Mouse (Mus musculus): Measurements from ENCODE around the gene Pnp. TPM values are rescaled to one million over a fixed set of nuclear protein-coding genes. Genes with fewer than 3 reads are reported as not detected.
A peak's percentile ranks its signal among the peaks of the same experiment; 100 is the strongest.
"Not testable (repeated sequence)": the region's sequence is repeated elsewhere in the genome, so short reads cannot be mapped to it uniquely, and the experiment has no call there.

Gene Pnp
- total RNA-seq, 2 experiments from 2014 or later: 13.0 to 17.4 TPM

DNA sequence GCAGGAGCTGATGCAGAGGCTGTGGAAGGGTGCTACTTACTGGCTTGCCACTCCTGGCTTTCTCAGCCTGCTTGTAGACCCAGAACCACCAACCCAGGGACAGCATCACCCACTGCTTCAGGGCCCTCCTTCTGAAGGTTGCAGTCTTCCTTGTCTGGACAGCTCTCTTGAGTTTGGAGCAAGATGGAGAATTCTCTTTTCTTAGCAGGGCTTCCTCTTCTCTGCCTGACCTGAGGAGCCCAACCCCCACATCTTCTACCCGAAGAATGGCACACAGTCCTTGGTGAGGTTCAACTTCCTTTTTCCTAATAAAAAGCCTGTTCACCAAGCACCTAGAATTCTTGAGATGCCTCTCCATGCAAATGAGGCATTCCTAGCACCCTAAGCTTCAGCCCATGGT lies 39.9 kb downstream of the Pnp start:
- no peak for DNase-seq (ENCODE audit: extremely low spot score in 1 of 2, low spot score in 1 of 2)

DNA sequence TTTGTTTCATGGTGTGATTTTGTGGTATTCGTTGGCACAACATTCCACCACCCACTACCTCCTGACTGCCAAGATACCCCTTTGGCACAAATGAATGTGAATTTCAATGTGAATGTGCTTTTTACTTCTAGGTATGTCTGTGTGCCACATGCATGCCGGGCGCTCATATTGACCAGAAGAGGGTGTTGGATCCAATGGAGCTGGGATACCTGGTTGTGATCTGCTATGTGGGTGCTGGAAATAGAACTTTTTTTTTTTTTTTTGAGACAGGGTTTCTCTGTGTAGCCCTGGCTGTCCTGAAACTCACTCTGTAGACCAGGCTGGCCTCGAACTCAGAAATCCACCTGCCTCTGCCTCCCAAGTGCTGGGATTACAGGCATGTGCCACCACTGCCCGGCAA lies 42.2 kb downstream of the Pnp start:
- not testable (repeated sequence) for DNase-seq (ENCODE audit: extremely low spot score in 1 of 2, low spot score in 1 of 2)

DNA sequence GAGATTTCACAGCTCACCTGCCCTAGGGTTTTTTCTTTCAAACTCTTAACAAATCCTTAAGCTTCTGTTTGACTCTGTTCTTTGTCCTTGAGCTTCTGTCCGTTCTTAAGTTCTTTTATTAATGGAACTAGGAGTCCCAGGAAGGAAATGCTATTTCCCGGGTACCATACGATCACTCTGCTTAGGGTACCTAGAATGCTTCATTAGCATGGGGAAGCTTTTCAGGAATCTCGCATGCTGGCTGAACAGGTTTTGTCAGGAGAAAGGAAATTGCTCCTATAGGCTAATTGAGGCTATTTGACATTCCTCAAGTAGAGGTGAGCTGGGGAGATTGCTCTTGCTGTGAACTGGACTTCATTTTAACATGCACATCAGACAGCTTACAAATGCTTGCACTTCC lies 42.8 kb downstream of the Pnp start:
- no peak for DNase-seq (ENCODE audit: extremely low spot score in 1 of 2, low spot score in 1 of 2)

DNA sequence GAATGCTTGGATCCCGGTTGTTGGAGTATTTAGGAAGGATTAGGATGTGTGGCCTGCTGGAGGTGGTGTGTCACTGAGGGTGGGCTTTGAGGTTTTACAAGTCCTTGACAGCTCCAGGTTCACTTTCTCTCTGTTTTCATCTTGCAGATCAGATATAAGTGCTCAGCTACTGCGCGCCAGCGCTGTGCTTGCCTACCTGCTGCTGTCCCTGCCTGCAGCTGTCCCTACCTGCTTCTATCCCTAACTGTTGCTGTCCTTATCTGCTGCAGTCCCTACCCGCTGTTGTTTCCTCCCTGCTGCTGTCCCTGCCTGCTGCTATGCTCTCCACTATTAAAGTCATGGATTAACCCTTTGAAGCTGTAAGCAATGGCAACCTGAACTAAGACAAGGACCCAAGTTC lies 44.1 kb downstream of the Pnp start:
- DNase-seq (ENCODE audit: extremely low spot score in 1 of 2, low spot score in 1 of 2): no peak

DNA sequence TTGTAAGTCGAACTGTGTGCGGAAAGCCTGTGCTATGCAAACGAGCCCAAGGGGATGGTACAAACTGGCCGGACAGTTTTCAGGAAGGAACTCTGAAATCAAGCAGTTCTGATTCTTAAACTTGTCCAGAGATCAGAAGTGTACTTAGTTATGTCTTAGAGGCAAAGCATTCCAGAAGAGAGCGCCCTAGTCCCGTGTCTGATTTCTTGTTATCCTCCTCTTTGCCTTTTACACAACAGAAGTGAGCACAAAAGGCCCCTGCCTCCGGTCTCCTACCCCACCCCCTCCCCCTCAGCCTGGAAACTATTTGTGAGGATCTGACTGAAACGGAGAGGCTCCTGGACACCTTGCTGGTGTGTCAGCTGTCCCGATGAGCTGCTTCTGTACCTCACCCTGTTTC lies 45.8 kb downstream of the Pnp start:
- DNase-seq (ENCODE audit: extremely low spot score in 1 of 2, low spot score in 1 of 2): no peak

DNA sequence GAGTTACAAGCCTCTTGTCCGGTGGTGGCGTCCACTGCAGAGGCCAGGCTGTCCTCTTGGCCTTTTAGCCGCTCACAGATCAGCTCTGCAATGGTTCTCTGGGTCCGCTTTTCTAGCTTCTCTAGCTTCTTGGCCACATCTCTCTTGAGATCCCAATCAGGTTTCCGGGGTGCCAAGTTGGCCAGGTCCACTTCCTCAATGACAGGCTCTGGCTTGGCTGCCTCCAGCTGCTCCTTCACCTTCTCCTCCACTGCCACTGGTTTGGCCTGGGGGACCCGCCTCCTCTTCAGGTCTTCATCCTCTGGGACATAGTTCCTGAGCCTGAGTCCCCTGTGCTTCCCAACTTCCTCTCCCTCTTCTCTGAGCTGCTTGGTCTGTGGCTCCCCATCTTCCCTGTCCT lies 47.6 kb downstream of the Pnp start:
- not testable (repeated sequence) for DNase-seq (ENCODE audit: extremely low spot score in 1 of 2, low spot score in 1 of 2)

DNA sequence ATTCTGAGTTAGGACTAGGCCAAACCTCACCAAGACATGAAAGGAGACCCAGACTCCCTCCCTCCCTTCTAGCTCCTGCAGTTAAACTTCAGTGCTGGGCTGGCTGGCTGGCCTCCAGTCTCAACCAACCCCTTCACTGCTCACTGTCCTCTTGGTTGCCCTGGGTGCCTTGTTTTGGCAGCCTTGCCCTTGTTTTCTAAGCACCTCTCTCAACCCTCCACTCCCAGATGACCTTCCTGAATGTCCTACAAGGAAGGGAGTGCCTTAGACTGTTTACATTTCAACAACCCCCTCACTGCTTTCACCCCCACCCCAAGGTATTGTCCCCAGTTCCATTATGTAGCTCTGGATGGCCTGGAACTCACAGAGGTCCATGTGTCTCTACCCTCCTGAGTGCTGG lies 48.7 kb downstream of the Pnp start:
- DNase-seq (ENCODE audit: extremely low spot score in 1 of 2, low spot score in 1 of 2): no peak

DNA sequence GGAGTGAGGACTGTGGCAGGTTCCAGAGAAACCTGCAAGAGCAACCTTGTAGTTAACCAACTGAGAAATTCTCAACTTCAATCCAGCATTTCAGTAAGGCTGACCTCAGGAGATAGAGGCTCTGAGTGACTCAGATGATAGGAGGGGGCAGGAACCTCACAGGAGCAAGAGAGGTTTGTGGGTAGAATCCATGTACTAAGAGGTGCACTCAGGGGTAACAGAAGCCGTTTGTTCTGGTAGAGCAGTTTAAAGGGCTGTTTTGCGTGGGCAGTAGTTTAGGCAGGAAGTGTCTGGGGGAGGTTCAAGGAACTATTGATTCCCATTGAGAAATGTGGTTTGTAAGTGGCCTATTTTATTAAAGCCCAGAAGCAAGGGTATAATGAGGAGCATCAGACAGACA lies 50.3 kb downstream of the Pnp start:
- no peak for DNase-seq (ENCODE audit: extremely low spot score in 1 of 2, low spot score in 1 of 2)

DNA sequence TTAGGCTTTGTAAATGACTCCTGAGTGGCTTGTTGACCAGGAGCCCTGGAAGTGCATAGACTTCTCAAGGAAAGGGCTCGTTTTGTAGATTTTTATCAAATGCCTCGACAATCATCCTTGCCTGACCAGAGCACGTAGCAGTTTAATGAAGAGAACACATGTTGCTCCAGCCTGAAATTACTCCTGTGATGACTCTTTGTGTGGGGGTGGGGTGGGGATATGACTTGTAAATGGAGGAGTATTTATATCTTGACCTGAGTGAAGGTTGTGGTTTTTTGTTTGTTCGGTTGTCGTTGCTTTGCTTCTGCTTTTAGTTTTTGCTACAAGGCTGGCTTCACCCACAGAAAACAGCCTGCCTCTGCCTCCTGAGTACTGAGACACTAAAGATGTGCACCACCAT lies 51.0 kb downstream of the Pnp start:
- no peak for DNase-seq (ENCODE audit: extremely low spot score in 1 of 2, low spot score in 1 of 2)

DNA sequence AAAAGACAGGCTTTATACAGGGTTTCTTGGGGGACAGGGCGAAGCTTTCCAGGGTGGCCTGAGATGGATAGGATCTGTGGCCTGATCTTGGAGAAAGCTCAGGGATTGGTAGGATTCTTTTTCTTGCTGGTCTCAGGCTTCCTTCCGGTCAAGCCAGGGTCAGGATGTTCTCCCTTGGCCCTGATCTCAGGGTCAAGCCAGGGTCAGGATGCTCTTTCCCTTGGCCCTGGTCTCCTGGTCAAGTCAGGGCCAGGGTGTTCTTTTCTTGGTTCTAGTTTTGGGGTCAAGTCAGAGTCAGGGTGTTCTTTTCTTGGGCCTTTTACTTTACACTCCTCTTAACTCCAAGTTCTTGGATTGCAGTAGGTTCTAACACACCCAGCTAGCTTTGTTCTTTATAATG lies 56.8 kb downstream of the Pnp start:
- no peak for DNase-seq (ENCODE audit: extremely low spot score in 1 of 2, low spot score in 1 of 2)

DNA sequence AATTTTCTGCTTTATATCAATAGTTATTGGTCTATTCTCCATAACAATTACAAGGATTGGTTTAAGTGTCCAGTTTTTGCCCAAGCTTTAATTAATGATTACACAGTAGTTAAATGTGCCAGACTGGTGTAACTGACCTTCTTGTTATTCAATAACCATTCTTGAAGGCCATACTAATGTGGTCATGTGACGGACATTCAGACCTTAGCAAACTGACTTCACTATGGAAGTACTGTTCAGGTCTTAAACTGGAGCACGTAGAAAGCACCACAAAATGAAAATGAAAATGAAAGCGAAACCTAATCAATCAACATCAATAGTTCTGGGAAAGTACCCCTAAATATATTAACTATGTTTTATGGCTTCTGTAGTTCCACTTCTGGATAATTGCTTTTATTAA lies 60.2 kb downstream of the Pnp start:
- no peak for DNase-seq (ENCODE audit: extremely low spot score in 1 of 2, low spot score in 1 of 2)

DNA sequence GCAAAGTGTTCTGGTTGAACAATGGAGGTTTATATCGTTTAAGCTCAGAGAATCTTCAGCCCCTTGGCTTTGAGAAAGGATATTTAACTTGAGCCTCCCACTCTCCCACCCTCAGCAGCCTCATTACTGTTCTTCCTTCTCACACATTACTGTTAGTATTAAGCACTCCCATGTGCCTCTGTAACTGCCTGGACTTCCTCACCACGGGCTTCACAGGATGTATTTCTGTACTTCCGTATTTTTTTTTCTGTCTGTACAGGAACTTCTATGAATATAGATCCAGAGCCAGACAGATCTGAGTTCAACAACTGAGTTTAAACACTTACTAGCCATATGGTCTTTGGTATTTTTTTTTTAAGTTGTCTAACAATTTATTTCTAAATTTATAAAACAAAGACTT lies 66.2 kb downstream of the Pnp start:
- DNase-seq (ENCODE audit: extremely low spot score in 1 of 2, low spot score in 1 of 2): no peak

DNA sequence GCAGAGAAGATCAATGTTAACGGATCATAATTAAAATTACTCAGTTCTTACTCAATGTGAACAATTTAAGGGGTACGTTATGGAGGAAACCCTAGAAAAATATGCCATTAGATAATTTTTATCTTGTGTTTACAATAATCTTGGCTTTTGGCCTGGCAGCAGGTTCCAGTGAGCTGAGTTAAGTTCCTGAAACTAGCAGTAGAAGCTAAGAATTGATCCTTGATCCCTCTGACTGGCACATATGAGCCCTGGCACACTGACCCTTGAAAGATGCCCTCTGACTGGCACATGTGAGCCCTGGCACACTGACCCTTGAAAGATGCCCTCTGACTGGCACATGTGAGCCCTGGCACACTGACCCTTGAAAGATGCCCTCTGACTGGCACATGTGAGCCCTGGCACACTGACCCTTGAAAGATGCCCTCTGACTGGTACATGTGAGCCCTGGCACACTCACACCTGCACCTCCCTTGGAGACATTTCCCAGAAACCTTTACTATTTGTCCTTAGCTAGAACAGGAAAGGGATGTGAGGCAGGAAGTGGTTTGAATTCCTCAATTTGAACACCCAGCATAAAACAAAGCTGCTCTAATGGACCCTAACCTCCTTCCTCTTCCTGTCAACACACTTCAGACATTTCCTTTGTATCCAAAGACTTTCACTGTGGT lies 67.3 kb downstream of the Pnp start:
- DNase-seq (ENCODE audit: extremely low spot score in 1 of 2, low spot score in 1 of 2): no peak

DNA sequence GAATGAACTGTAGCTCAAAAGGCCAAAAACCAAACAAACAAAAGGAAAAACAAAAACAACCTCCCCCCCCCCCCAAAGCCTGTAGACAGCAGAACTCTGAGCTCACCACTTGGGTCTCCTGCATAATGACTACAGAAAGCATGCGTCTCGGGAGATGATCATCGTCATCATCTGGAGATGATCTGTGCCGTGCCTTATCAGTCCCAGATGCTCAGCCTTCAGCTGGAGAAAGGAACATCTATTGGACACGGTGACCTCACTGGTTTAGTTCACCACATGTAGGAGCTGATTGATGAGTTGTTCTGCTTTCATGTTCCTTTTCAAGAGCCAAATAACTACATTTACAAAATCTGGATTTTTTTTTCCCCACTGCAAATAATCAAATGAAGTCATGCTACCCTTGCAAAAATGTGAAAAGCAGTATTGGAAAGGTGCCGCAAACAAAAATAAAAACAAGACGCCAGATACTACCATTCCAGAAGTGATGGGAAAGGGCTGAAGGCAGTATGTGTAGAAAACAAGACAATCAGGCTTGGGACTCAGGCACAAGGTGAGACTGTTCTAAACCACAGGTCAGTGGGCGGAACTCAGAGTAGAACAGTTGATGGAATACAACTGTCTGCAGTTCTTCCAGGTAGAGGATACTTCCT lies 76.4 kb downstream of the Pnp start, which contains the start of gene Rnase10:
Gene Rnase10 (plus strand): TSS at position 600 of the 650 bp plus-strand sequence.
- no peak for DNase-seq (ENCODE audit: extremely low spot score in 1 of 2, low spot score in 1 of 2)

DNA sequence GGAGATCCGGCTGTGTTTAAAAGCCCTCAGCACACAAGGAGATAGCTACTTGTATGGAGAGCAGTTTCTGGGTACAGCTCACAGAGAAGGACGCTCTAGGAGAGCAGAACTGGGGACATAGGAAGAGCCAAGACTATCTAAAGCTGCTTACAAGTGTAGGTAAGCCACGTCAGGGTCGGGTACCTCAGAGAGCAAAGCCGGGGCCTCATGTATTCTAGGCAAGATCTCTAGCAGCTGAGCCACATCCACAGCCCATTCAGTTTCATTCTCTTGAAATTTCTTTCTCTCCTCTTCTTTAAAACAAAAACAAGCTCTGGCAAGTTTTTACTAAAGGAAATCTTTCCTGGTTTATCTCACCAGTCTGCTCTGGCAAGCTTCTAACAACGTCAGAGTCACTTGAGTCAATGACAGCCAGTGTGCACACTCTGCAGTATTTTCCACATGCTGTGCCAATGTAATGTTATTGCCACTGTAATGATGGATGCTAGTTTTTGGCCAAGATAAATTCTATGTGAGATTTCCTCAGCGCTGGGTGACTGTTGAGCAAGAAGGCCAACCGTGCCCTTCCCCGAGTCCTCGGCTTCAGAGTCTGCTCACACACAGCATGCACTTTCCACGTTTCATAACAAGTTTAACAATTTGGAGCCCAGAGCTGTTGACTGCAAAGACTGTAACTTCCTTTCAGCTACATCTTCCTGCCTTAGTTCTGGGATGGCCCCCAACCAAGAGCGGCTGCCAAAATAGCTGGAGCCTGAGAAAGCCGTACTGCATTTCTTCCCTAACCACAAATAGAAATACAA lies 77.2 kb downstream of the Pnp start:
- peak; percentile 11 to 13 for DNase-seq (ENCODE audit: extremely low spot score in 1 of 2, low spot score in 1 of 2)

DNA sequence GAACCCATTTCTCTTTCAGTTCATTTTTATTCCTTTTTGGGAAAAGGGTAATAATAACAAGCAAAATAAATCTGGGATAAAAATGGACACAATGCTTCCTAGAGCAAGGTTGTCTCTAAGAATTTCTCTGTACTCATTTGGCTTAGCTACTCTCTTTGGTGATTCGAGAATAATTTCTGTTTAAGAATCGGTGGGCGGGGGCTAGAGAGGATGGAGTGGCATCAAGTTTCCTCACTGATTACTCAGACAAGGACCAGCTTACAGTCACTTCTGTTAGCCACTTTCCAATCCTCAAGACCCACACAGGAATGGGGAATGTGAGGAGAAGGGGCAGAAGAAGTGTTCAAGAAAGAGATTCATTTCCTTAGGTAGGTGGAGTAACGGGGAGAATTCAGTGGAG lies 77.9 kb downstream of the Pnp start:
- no peak for DNase-seq (ENCODE audit: extremely low spot score in 1 of 2, low spot score in 1 of 2)

DNA sequence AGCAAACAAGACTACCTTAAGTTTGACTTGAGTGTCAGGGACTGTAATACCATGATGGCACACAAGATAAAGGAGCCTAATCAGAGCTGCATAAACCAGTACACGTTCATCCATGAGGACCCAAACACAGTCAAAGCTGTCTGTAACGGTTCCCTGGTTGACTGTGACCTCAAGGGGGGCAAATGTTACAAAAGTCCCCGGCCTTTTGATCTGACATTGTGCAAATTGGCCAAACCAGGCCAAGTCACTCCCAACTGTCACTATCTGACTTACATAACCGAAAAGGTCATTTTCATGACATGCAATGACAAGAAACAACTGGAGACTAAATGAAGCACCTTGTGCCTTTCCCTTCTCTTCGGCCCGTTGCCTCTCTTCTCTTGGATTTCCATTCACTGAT lies 78.7 kb downstream of the Pnp start:
- no peak for DNase-seq (ENCODE audit: extremely low spot score in 1 of 2, low spot score in 1 of 2)

DNA sequence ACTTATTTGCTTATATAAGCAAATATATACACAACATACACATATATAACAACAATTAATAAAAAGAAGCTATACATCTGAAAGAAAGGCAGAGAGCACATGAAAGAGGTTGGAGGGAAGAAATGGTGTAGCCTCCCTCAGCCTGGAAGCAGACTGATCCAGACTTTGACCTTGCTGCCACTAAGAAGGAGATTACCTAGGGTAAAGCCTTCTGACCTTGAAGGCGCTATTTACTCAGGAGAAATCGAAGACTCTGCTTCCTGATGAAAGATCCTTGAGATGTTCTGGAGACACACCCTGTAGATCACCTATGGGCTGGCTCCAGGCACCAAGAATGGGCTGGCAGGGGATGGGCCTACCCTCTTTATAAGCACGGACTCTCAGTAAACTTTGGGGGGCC lies 83.8 kb downstream of the Pnp start:
- DNase-seq (ENCODE audit: extremely low spot score in 1 of 2, low spot score in 1 of 2): not testable (repeated sequence)

All from layer of hippocampus, postnatal 25 days (tissue).